Mouse (Mus musculus) heart, embryonic 14.5 days (tissue): ENCODE measurements around the gene Tmem120a. TPM values are rescaled to one million over a fixed set of nuclear protein-coding genes. Genes with fewer than 3 reads are reported as not detected.

Experiments used
- ATAC-seq: fragments of 200-750 bp; cut with Nextera tagmentation; 2 replicates; pipeline ENCODE4 v1.8.0; 2017; ENCODE audit warnings: low read depth, moderate TSS enrichment; ENCODE audit not compliant: insufficient number of reproducible peaks, insufficient read depth, low FRiP score
- H3K27ac ChIP-seq, 2 experiments: fragments of 200-500 bp in 1 of 2; fragments of 300-500 bp in 1 of 2; sonication (generic) in 1 of 2; replicated peaks in 1 of 2; 2 replicates each; pipeline ENCODE4 v1.5.1; 2012 to 2014; ENCODE audit warnings: low read depth in 2 of 2, low read length in 2 of 2, control low read depth in 1 of 2, mild to moderate bottlenecking in 1 of 2, mixed read lengths in 1 of 2; ENCODE audit not compliant: control insufficient read depth in 1 of 2, insufficient read depth in 1 of 2
- H3K27me3 ChIP-seq: fragments of 300-500 bp; sonication (generic); 2 replicates; pipeline ENCODE4 v1.6.1; 2014; ENCODE audit warnings: mild to moderate bottlenecking, low read length, control low read depth; ENCODE audit not compliant: control insufficient read depth, insufficient read depth
- H3K36me3 ChIP-seq: fragments of 300-500 bp; sonication (generic); 2 replicates; pipeline ENCODE4 v1.6.1; 2014; ENCODE audit warnings: mild to moderate bottlenecking, control low read depth, low read length, mixed read lengths; ENCODE audit not compliant: control insufficient read depth, insufficient read depth
- H3K4me1 ChIP-seq, 2 experiments: fragments of 200-500 bp in 1 of 2; fragments of 300-500 bp in 1 of 2; sonication (generic) in 1 of 2; 2 replicates each; pipeline ENCODE4 v1.6.1; 2012 to 2014; ENCODE audit warnings: low read length in 2 of 2, control low read depth in 1 of 2, mixed read lengths in 1 of 2; ENCODE audit not compliant: control insufficient read depth in 2 of 2, insufficient read depth in 2 of 2
- H3K4me2 ChIP-seq: fragments of 300-500 bp; sonication (generic); 2 replicates; pipeline ENCODE4 v1.6.1; 2014; ENCODE audit warnings: mild to moderate bottlenecking, low read length
- H3K4me3 ChIP-seq, 2 experiments: fragments of 200-500 bp in 1 of 2; fragments of 300-500 bp in 1 of 2; sonication (generic) in 1 of 2; 2 replicates each; pipeline ENCODE4 v1.5.1; 2012 to 2014; ENCODE audit warnings: low read length in 2 of 2, mild to moderate bottlenecking in 2 of 2, control low read depth in 1 of 2, low read depth in 1 of 2, moderate library complexity in 1 of 2; ENCODE audit not compliant: control insufficient read depth in 1 of 2, insufficient read depth in 1 of 2
- H3K9ac ChIP-seq: fragments of 300-500 bp; sonication (generic); 2 replicates; pipeline ENCODE4 v1.6.1; 2014; ENCODE audit warnings: mild to moderate bottlenecking, low read length
- H3K9me3 ChIP-seq: fragments of 300-500 bp; sonication (generic); 2 replicates; pipeline ENCODE4 v1.6.1; 2016; ENCODE audit warnings: low read length, control low read depth; ENCODE audit not compliant: control insufficient read depth
- WGBS: fragments of 180-500 bp; shearing (Covaris S2); extraction: QIAGEN DNeasy Blood & Tissue Kit; methylation state at CpG from one replicate; pipeline ENCODE4 v1.1.7; 2014; 5-methylcytosine and 5-hydroxymethylcytosine counted together
- polyA plus RNA-seq: library from polyadenylated mRNA; unstranded; fragments of >200 nt; fragmentation: Nextera tagmentation; extraction: Ambion mirVana; gene quantifications from 2 replicates; pipeline ENCODE4 v1.2.1, GENCODE M21; 2014

Tmem120a gene
- polyA plus RNA-seq, 1 experiment from 2014 or later = 34.6 TPM

GRCm38 (mm10) chr5:135742941-135743740, 1.1 kb downstream of the Tmem120a start:
- Histone ChIP-seq H3K27ac (no peak overlapping the region), H3K27me3 (no peaks in the 10 kb centered on the region), H3K9me3 (peaks cover 6% of the 10 kb centered on the region; the same call in 1 of the 2 replicates), H3K9ac (peak overlapping the region; percentile 88), H3K4me3 (peak overlapping the region; percentile 96 to 97), H3K36me3 (peaks cover 22% of the 10 kb centered on the region), H3K4me2 (peak overlapping the region; percentile 88), H3K4me1 (peaks cover 9 to 14% of the 10 kb centered on the region in 2 experiments; a peak in 3 of 4 replicates)
- ATAC-seq = no peak
- WGBS = 22% methylated on average over 18 of the region's 18 CpGs

DNA sequence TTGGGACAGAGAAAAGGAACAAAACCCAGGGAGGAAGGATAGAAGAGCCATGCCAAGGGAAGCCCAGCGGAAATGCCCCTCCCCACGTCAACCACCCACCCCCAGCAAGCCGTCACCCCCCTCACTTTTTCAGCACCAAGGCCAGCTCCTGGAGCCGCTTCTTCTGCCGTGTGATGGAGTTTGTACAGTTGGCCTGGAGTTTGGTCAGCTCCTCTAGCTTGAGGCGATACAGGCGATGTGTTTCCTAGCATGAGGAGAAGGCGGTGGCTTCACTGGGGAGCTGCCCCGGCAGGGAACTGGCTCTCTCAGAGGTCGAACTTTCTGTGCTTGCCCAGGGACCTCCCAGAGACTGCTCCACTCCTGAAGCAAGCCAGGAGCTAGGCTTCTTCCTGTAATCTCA, 2.1 kb downstream of the Tmem120a start:
- 47% methylated on average over 10 of the region's 10 CpGs for WGBS
- Histone ChIP-seq H3K27me3 (no peaks in the 10 kb centered on the region), H3K4me1 (peaks cover 11 to 14% of the 10 kb centered on the region in 2 experiments; a peak in 3 of 4 replicates), H3K4me3 (no peak overlapping the region), H3K4me2 (no peak overlapping the region), H3K36me3 (peaks cover 24% of the 10 kb centered on the region), H3K27ac (no peak overlapping the region), H3K9ac (no peak overlapping the region), H3K9me3 (no peaks in the 10 kb centered on the region)
- no peak for ATAC-seq

DNA sequence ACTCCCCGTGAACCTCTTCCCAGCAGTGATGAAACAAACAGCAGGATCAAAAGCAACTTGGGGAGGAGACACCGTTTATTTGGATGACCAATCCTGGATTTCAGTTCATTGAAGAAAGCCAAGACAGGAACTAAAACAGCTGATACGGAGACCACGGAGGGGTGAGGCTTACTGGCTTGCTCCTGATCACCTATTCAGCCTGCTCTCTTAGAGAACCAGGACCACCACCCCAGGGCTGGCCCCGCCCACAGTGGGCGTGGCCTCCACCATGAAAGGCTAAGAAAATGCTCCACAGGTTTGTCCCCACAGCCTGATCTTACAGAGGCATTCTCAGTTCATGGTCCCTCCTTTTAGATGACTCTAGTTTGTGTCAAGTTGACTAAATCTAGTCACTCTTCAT, 6.0 kb downstream of the Tmem120a start:
- Histone ChIP-seq H3K27me3 (no peaks in the 10 kb centered on the region), H3K9ac (no peak overlapping the region), H3K4me3 (no peak overlapping the region), H3K4me2 (no peak overlapping the region), H3K36me3 (peaks cover 62% of the 10 kb centered on the region), H3K9me3 (no peaks in the 10 kb centered on the region), H3K27ac (no peak overlapping the region), H3K4me1 (peaks cover 5 to 6% of the 10 kb centered on the region in 2 experiments; a peak in 2 of 4 replicates)
- no peak for ATAC-seq
- WGBS = 11% methylated on average over 6 of the region's 6 CpGs

DNA sequence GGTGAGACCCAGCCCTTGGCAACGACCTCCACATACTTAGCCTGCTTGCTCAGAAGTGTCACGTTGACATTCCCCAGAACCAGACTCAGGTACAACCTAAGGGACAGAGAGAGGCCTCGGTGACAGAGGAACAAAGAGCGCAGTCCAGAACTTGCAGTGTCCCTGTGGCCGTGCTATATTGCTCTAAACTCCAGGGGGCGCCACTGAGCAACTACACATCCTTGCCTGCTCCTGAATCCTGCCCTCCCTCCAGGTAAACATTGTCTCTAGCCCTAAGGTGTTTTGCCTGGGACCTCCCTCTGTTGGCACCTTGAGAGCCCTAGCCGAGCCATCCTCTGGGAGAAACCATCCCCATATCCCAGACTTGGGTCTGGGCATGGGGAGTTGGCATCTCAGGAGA, 7.1 kb downstream of the Tmem120a start:
- H3K4me1 ChIP-seq = peaks cover 2 to 5% of the 10 kb centered on the region in 2 experiments; a peak in 2 of 4 replicates
- no peak for ATAC-seq
- H3K27me3 ChIP-seq = no peaks in the 10 kb centered on the region
- 49% methylated on average over 7 of the region's 7 CpGs for WGBS
- H3K27ac ChIP-seq = no peak overlapping the region
- no peaks in the 10 kb centered on the region for H3K9me3 ChIP-seq
- H3K9ac ChIP-seq = no peak overlapping the region
- H3K4me3 ChIP-seq = no peak overlapping the region
- H3K36me3 ChIP-seq = peaks cover 73% of the 10 kb centered on the region
- no peak overlapping the region for H3K4me2 ChIP-seq

GRCm38 (mm10) chr5:135736544-135736943, 7.7 kb downstream of the Tmem120a start:
- no peak overlapping the region for H3K27ac ChIP-seq
- no peak for ATAC-seq
- WGBS = 94% methylated on average over 16 of the region's 16 CpGs
- no peak overlapping the region for H3K9ac ChIP-seq
- H3K4me2 ChIP-seq = no peak overlapping the region
- H3K9me3 ChIP-seq = no peaks in the 10 kb centered on the region
- H3K27me3 ChIP-seq = no peaks in the 10 kb centered on the region
- no peak overlapping the region for H3K4me3 ChIP-seq
- H3K36me3 ChIP-seq = peaks cover 75% of the 10 kb centered on the region
- H3K4me1 ChIP-seq = peaks cover 2 to 5% of the 10 kb centered on the region in 2 experiments; a peak in 2 of 4 replicates

DNA sequence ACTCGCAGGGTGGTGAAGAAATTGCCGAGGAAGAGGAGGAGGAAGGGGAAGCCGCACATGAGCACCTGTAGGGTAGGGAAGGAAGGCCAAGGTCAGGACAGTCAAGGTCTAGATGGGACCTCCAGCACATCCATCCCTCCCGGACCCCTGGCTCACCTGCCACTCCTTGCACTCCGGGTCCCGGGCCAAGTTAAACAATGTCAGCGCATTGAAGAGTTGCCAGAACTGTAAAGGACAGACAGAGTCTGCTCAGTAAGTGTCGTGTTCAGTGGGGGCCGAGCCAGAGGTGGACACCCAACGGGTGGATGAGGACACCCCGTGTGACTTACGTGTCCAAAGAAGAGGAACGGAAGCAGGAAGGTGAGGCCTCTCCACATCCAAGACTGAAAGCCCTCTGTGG, 8.5 kb downstream of the Tmem120a start:
- no peak overlapping the region for H3K4me3 ChIP-seq
- no peak overlapping the region for H3K9ac ChIP-seq
- H3K27me3 ChIP-seq = no peaks in the 10 kb centered on the region
- H3K36me3 ChIP-seq = peaks cover 75% of the 10 kb centered on the region
- H3K4me1 ChIP-seq = peaks cover 2 to 5% of the 10 kb centered on the region in 2 experiments; a peak in 2 of 4 replicates
- no peak overlapping the region for H3K27ac ChIP-seq
- H3K4me2 ChIP-seq = no peak overlapping the region
- no peak for ATAC-seq
- WGBS = 82% methylated on average over 13 of the region's 13 CpGs
- no peaks in the 10 kb centered on the region for H3K9me3 ChIP-seq

GRCm38 (mm10) chr5:135734057-135734680, 10.1 kb downstream of the Tmem120a start:
- ATAC-seq = no peak
- Histone ChIP-seq H3K4me3 (no peak overlapping the region), H3K27me3 (no peaks in the 10 kb centered on the region), H3K4me2 (no peak overlapping the region), H3K9ac (no peak overlapping the region), H3K27ac (no peak overlapping the region), H3K4me1 (peaks cover 2 to 5% of the 10 kb centered on the region in 2 experiments; a peak in 2 of 4 replicates), H3K9me3 (no peaks in the 10 kb centered on the region), H3K36me3 (peaks cover 81% of the 10 kb centered on the region)
- WGBS = 90% methylated on average over 42 of the region's 42 CpGs
